Mouse (Mus musculus) brain, embryonic 14.5 days (tissue): ENCODE measurements around the gene Apba2. TPM values are rescaled to one million over a fixed set of nuclear protein-coding genes. Genes with fewer than 3 reads are reported as not detected.

Experiments used
- DNase-seq: peaks from one replicate; pipeline ENCODE4 v3.0.0-alpha.2; 2011; ENCODE audit warnings: low read depth
- CTCF ChIP-seq: fragments of 200-500 bp; IDR thresholded peaks from 2 replicates; pipeline ENCODE4 v1.5.1; 2012; ENCODE audit warnings: inconsistent platforms, mild to moderate bottlenecking, moderate library complexity, borderline replicate concordance; ENCODE audit not compliant: insufficient read depth, insufficient read length; ENCODE audit errors: extremely low read depth
- POLR2A ChIP-seq: fragments of 200-500 bp; IDR thresholded peaks from 2 replicates; pipeline ENCODE4 v1.6.1; 2012; ENCODE audit warnings: mild to moderate bottlenecking, inconsistent platforms, borderline replicate concordance; ENCODE audit not compliant: poor library complexity, insufficient read depth, insufficient read length, severe bottlenecking; ENCODE audit errors: extremely low read depth
- polyA plus RNA-seq: library from polyadenylated mRNA; depleted of rRNA; stranded (reverse); fragments of >200 nt; gene quantifications from 2 replicates; pipeline ENCODE4 v1.2.3, GENCODE M21; 2012

The Apba2 gene
- polyA plus RNA-seq, 1 experiment, result 182 TPM

DNA sequence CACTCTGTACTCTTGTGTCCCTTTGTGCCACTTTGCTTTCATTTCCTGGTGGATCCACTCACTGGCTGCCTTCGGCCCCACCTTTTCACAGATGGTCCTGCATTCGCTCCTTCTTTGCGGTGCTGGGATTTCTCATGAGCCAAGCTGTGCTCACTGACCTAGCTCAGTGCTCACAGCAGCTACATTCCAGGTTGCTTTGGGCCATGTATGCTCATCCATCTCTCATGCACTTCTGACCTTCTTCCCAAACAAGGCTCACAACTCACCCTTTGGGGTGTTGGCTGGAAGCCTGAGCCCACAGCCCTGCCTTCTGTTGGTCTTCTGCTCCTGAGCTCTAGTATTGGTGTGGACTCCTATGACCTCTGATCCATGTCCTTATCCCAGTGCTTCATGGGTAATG, 139.1 kb downstream of the Apba2 start:
- no peak for DNase-seq
- TF ChIP-seq CTCF (no peak), POLR2A (no peak)

DNA sequence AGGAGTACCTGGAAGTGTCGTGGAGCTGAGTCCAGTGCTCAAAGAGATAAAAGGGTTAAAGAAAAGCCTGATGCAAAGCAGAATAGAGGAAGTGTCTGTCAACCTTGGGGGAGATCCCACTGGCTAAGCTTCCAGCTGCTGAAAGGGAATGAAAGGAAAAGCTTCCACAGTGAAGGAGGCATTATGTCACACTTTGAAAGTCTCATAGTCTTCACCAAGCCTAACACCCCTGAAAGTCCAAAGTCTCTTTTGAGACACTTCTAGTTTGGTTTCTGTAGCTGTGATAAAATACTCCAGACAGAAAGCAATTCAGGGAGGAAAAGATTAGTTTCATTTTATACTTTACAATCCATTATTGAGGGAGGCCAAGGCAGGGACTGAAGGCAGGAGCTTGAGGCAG, 141.4 kb downstream of the Apba2 start:
- TF ChIP-seq CTCF (no peak), POLR2A (no peak)
- DNase-seq, result no peak

DNA sequence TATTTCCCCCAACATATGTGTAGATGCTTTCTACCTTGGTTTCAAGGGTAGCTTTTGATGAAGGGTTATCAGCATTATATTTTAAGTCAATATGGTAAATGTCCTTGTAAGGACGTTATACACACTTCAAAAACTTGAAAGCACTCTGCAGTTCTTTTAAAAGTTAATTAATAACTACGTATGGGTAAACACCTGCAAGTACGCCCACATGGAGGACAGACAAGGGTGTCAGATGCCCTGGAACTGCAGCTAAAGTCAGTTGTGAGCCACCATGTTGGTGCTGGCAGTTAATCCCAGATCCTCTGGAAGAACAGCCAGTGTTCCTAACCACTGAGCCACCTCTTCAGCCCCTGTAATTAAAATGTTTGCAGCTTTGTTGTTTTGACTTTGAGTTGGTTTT, 144.0 kb downstream of the Apba2 start:
- TF ChIP-seq POLR2A, result no peak
- no peak for TF ChIP-seq CTCF
- no peak for DNase-seq

DNA sequence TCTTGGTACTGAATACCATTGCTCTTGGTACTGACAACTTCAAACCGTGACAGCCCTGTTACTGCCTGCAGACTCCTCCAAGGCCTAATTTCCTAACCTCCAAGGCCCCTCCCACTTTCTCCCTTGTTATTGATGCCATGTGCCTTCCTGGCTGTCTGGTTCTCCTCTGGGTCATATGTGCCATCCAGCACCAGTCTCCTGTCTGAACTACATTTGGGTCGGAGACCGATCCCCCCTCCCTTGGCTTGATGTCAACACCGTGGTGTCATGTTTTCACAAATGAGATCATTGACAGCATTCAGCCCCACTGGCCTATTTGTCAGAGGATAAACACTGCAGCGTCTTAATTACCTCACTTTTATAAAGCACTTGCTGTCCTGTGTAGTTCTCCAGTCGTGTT, 144.5 kb downstream of the Apba2 start:
- TF ChIP-seq CTCF (no peak), POLR2A (no peak)
- no peak for DNase-seq

DNA sequence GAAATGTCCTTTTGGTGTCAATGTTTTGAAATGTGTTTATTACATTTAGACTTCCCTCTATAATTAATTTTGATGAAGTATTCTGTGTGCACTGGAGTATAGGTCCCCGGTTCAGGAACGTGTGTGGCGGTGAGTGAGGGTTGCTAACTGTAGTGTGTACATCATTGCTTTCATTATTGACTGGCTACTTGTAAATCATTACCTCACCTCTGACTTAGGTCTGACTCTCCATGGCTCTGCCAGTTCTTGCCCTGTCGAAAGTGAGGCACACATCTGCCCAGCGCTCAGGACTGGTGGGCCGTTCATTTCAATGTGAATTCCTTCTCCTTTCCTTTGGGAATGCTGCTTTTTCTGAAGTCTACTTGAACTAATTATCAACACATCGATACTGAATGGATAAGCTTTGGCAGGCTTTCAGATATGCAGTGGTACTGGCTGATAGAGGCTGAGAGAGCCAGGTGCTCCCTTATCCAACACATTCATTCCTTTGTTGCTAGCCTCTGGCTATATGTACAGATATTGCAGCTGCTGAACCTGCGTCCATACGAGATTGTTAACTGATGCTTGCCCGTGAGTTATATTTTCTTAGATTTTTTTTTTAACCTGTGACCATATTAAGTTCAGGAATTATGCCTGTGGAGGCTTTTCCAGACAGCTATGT, 147.6 kb downstream of the Apba2 start:
- DNase-seq, result no peak
- TF ChIP-seq CTCF (no peak), POLR2A (no peak)

DNA sequence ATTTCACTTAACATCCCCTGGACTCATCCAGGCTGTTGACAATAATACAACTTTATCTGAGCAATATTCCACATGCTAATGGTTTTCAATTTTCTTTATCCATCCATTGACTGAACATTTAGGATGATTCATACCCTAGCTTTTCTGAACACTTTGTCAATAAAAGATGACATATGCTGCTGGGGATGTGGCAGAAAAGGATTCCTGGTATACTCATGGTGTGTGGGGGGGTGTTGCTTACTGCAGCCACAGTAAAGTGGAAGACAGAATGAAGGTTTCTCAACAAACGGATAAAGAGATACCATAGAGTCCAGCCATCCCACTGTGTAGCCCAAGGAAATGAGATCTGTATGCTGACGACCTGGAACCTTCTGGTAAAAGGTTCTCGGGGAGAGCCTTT, 150.5 kb downstream of the Apba2 start:
- TF ChIP-seq CTCF (no peak), POLR2A (no peak)
- no peak for DNase-seq

DNA sequence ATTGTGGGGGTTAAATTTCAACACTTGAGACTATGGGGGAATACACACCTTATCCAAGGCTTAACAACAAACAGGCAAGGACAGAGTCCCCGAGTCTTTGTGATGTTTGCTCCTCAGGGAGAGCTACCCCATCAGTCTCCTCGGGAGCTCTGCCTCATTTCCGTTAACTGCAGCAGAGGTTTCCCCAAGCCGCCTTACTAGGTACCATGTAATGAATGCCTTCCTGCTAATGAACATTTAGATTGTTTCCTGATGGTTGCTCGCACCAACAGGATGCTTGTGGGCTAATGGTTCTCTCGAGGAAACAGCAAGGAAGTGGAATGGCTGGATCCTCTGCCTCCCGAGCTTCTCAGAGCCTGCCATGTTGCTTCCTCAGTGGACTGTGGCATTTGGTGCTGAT, 155.3 kb downstream of the Apba2 start:
- TF ChIP-seq CTCF (no peak), POLR2A (no peak)
- peak; percentile 11 for DNase-seq

DNA sequence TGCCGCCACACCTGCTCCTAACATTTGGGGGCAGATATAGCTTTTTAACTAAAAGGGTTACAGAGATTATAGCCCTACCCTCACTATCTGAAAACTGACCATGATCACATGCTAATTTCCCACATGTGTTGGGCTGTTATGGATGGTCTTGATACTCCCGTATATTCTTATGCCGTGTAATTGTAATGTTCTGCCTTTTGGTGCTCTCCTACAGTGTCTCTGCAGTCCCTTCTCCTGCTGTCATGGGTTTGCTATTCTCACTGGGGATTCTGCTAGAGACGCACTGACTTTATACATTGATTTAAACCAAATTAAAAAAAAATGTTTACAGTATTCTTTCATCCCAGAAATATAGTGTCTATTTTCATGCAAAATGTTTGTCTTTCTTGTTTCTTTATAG, 157.4 kb downstream of the Apba2 start:
- TF ChIP-seq POLR2A, result no peak
- no peak for TF ChIP-seq CTCF
- DNase-seq, result no peak

DNA sequence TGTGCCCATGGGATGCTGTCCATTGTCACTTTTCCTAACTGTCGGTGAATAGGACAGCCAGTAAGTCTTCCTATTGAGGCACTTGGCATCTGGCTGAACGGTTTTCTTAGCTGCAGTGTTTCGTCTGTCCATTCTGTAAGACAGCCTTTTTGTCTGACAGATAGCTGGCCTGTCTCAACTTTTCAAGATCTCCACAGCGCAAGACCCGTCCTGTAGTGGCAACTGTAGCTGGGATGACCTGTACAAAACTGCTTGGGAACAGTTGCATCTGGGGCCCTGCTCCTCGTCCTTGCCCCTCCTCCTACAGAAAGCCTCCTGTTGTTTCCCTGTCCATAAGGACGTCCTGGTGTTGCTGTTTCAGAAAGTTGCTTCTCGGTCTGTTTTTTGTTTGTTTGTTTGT, 157.8 kb downstream of the Apba2 start:
- no peak for DNase-seq
- TF ChIP-seq POLR2A (no peak), CTCF (no peak)

DNA sequence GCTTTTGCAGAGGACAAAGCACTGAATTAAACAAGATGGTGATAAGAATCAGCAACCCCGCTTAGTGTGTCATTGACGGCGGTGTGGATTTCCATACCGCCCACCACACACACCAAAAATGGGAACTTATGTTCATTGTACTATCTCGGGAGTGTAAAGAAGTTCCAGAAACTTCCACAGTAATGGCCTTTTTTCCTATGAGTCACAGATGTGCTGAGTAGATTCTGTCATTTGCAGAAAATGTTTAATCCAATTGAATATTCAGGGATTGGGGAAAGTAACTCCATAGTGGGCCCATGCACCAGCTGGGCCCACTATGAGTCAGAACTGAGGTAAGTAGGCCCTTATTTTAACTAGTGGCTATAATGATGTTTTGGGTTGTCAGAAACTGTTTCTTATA, 161.0 kb downstream of the Apba2 start:
- DNase-seq, result no peak
- no peak for TF ChIP-seq CTCF
- no peak for TF ChIP-seq POLR2A

DNA sequence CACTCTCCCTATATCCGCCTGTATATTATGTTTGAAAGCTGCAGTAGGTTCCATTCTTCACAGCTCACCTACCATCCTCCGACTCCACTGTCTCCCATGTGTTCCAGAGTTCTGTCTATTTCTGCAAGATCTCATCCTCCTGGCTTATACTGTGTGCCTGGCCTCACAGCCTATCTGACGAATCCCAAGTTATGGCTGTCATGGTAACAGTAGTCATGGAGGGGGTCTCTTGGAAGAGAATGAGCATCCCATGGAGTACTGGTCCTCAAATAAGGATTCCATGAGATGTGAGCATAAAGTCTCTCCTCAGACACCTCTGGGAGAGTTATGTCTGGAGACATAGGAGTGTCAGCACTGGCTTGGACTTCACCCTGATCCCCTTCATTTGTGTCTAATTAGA, 162.1 kb downstream of the Apba2 start:
- TF ChIP-seq CTCF, result no peak
- TF ChIP-seq POLR2A, result no peak
- no peak for DNase-seq

DNA sequence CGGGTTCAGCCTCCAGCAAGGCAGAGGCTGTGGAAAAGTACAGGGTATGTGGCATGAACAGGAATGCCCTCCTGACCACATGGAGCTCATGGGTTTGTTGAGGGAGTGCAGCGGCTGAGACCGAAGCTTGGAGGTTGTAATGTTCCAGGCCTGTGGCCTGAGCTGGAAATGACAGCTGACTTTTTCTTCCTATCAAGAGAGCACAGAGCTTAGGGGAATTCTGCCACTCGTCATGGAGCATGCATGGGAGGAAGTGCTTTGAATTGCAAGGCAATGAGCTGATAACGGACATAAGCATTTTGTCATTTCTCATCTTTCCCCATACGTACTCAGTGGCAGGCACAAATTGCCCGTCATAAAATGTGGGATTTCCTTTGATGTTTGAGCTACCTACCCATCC, 163.6 kb downstream of the Apba2 start:
- TF ChIP-seq POLR2A (no peak), CTCF (no peak)
- no peak for DNase-seq
